Mouse (Mus musculus): ENCODE data around the gene Naa10. TPM values are rescaled to one million over a fixed set of nuclear protein-coding genes. Genes with fewer than 3 reads are reported as not detected.

Gene Naa10
- polyA plus RNA-seq, 1 experiment from 2014 or later, result 84.8 TPM

DNA sequence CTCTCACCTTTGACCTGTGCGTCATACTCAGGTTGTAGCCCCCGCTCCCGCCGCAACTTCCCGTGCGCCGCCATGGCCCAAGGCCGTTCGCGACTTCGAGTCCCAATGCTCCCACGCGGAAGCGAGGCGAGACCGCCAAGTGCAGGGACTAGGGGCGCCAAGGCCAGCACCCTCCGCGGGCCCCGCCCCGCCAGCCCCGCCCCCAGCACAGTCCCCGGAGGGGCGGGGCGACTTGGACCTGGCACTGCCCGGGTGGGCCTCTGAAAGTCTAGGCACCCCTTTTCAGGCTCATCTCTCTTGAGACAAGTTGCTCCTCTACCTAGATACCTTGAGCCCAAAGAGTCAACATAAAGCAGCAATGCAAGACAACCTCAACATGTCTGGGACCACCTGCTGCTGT lies 10.6 kb downstream of the Naa10 start:
- Histone ChIP-seq H3K4me3 (no peak overlapping the region), H3K9ac (no peak overlapping the region), H3K4me1 (peaks cover 2% of the 10 kb centered on the region; the same call in 1 of the 2 replicates), H3K27me3 (replicated peaks) (no peaks in the 10 kb centered on the region), H3K36me3 (replicated peaks) (no peaks in the 10 kb centered on the region), H3K4me2 (0 out of 2 replicates have a peak overlapping the region, but pooled peaks have one; percentile 26), H3K9me3 (no peaks in the 10 kb centered on the region), H3K27ac (no peak overlapping the region)
- 31% methylated on average over 26 of the region's 26 CpGs for WGBS
- ATAC-seq (replicated peaks), result no peak

DNA sequence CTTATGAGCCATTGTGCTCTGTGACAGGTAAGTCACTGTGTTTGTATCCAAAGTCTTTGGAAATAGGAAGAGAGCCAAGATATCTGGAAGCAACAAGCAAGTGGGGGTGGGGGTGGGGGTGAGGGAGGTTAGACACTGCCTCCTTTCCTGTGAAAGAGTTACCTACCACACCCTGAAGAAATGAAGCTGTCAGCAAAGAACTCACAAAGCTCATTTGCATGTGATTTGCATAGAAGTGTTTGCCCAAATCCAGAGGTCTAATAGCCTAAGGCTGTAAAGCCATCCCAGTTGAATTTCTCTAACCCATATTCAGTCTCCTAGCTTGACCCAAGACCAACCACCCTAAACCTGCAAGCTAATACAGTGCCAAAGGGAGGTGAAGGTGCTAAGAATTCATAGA lies 11.3 kb downstream of the Naa10 start:
- Histone ChIP-seq H3K4me1 (peaks cover 2% of the 10 kb centered on the region; the same call in 1 of the 2 replicates), H3K4me3 (no peak overlapping the region)

DNA sequence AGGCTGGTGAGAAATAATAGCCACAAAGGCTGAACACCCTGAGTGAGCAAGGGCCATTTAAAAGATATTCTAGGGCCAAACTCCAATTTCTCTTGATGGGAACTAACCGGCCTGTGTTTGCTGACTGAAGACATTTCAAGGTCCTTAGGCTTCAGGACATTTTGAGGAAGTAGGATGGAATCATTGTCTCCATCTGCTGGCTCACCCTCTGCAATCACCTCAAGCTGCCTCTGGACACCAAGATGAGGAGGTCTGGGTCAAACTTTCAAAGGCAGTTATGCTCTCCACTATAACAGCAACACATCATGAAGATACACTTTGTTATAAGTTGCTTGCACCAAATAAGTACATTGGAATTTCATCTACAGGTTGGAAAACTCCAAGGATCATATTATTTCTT lies 11.7 kb downstream of the Naa10 start:
- ATAC-seq (replicated peaks), result no peak
- WGBS, result 91% methylated on average over 1 of the region's 1 CpGs

More for the DNA sequence above, 11.3 kb downstream of the Naa10 start:
- H3K9me3 ChIP-seq, result no peaks in the 10 kb centered on the region
- no peak overlapping the region for H3K9ac ChIP-seq
- H3K27me3 ChIP-seq (replicated peaks), result no peaks in the 10 kb centered on the region
- ATAC-seq (replicated peaks), result no peak
- no peak overlapping the region for H3K27ac ChIP-seq
- no peaks in the 10 kb centered on the region for H3K36me3 ChIP-seq (replicated peaks)
- H3K4me2 ChIP-seq, result no peak overlapping the region

DNA sequence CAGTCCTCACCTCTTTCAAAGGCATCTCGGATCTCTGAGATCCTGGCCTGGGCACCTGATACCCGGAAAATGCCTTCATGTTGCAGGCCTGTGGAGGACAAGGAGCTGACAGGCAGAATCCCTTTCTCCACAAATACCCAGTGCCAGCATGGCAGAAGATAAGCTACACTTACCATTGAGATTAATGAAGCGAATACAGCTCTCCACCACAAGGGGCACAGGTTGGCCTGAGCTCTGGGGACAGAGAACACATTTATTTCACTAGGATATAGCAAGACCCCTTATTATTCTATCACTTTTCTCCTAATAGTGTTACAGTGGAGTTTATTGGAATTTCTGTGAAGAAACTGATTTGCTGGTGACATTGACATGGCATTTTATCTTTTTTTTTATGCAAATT lies 23.8 kb downstream of the Naa10 start:
- Histone ChIP-seq H3K4me1 (no peaks in the 10 kb centered on the region), H3K9ac (no peak overlapping the region)
- 70% methylated on average over 3 of the region's 3 CpGs for WGBS

More for the DNA sequence above, 11.7 kb downstream of the Naa10 start:
- no peaks in the 10 kb centered on the region for H3K9me3 ChIP-seq
- no peak overlapping the region for H3K9ac ChIP-seq
- H3K36me3 ChIP-seq (replicated peaks), result no peaks in the 10 kb centered on the region
- no peaks in the 10 kb centered on the region for H3K27me3 ChIP-seq (replicated peaks)
- H3K4me2 ChIP-seq, result no peak overlapping the region
- H3K4me3 ChIP-seq, result no peak overlapping the region
- H3K4me1 ChIP-seq, result peaks cover 2% of the 10 kb centered on the region; the same call in 1 of the 2 replicates
- no peak overlapping the region for H3K27ac ChIP-seq

DNA sequence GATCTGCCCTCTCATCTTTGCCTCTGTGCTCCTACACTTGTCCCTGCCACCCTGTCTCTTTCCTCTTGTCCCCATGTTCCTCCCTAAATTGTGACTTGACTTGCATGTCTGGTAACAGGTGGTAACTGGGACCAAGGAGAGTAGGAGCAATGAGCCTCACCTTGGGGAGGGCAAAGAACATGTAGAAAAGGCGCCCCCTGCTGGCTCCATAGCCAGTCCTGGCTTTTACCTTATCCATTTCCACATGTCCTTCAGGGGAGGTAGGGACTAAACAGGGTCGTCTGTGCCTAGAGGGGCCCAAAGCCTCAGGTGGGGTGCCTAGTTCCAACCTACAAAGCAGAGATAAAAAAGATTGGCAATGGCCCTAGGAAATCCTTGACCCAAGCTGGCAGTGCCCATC lies 26.0 kb downstream of the Naa10 start, which contains the start of gene L1cam:
Gene L1cam (minus strand): TSS at position 387 of the 400 bp plus-strand sequence.
- no peak within 1 kb of the TSS for H3K9ac ChIP-seq
- H3K27me3 ChIP-seq (replicated peaks), result no peaks in the 10 kb centered on the region
- H3K4me2 ChIP-seq, result no peak within 1 kb of the TSS
- no peak within 1 kb of the TSS for H3K4me3 ChIP-seq
- no peaks in the 10 kb centered on the region for H3K9me3 ChIP-seq
- no peaks in the 10 kb centered on the region for H3K36me3 ChIP-seq (replicated peaks)
- no peak for ATAC-seq (replicated peaks)
- no peaks in the 10 kb centered on the region for H3K4me1 ChIP-seq
- WGBS, result 14% methylated on average over 2 of the region's 2 CpGs
- no peak within 1 kb of the TSS for H3K27ac ChIP-seq

More for the DNA sequence above, 23.8 kb downstream of the Naa10 start:
- Histone ChIP-seq H3K9me3 (no peaks in the 10 kb centered on the region), H3K4me2 (no peak overlapping the region), H3K27ac (no peak overlapping the region), H3K36me3 (replicated peaks) (no peaks in the 10 kb centered on the region), H3K4me3 (no peak overlapping the region), H3K27me3 (replicated peaks) (no peaks in the 10 kb centered on the region)
- no peak for ATAC-seq (replicated peaks)

DNA sequence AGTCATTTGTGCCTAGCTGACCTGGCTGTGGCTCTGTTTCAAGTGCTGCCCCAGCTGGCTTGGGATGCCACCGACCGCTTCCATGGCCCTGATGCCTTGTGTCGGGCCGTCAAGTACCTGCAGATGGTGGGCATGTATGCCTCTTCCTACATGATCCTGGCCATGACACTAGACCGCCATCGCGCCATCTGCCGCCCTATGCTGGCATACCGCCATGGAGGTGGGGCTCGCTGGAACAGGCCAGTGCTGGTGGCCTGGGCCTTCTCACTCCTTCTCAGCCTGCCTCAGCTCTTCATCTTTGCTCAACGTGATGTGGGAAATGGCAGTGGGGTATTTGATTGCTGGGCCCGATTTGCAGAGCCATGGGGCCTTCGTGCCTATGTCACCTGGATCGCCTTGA lies 28.9 kb downstream of the Naa10 start:
- 93% methylated on average over 14 of the region's 14 CpGs for WGBS

DNA sequence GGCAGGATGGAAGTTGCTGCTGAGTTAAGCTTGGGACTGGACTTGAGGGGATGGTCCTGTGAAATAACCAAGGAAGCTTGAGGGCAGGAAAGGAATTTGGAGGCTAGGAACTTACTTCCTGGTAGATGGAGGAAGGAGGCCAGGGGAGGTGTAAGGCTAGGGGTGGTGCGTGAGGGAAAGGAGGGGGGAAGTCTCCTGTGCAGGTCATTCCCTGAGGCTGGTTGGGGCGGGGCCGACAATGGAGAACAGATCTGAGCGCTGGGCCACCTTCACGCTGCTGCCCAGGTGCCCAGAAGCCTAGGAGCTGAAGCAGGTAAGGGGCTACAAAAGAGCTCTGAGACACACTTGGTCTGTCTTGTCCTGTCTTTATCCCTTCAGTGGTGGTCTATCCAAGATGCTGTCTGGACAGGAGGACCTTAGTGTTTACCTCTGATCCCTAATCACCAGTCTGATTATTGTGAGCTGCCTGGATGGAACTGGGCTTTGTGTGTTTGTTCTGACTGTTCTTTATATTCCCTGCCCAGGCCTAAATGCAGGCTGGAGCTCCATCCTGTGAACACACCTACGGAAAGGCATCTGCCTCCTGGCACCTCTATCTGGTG lies 30.1 kb downstream of the Naa10 start, which contains the start of gene Avpr2:
Gene Avpr2 (plus strand): TSS at position 552 of the 602 bp plus-strand sequence.
- Histone ChIP-seq H3K27me3 (replicated peaks) (no peaks in the 10 kb centered on the region), H3K9me3 (no peaks in the 10 kb centered on the region)

More for the DNA sequence above, 28.9 kb downstream of the Naa10 start:
- Histone ChIP-seq H3K36me3 (replicated peaks) (no peaks in the 10 kb centered on the region), H3K4me3 (no peak overlapping the region), H3K9ac (no peak overlapping the region), H3K27ac (no peak overlapping the region), H3K4me2 (no peak overlapping the region), H3K27me3 (replicated peaks) (no peaks in the 10 kb centered on the region), H3K4me1 (no peaks in the 10 kb centered on the region), H3K9me3 (no peaks in the 10 kb centered on the region)
- ATAC-seq (replicated peaks), result no peak

DNA sequence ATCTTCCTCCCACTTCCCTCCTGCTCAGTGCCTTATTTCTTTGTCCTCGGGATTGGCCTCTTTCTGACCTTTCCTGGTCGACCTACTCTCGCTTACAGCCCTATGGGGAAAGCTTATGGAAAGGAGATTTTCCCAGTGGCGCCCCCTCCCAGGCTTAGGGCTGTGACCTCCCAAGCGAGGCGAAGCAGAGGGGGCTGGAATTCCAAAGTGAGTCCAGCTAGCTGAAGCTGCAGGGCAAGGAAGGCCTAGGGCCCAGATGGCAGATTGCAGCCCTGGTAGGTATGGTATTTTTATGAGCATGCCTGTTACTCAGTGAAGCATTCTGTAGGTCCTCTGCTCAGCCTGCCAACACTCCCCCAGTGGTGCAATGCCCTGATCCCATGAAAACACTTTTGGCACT lies 40.3 kb downstream of the Naa10 start:
- peak; percentile 18 for ATAC-seq (replicated peaks)

More for the DNA sequence above, 30.1 kb downstream of the Naa10 start, which contains the start of gene Avpr2:
- Histone ChIP-seq H3K4me2 (no peak within 1 kb of the TSS), H3K4me3 (no peak within 1 kb of the TSS), H3K4me1 (no peaks in the 10 kb centered on the region), H3K36me3 (replicated peaks) (no peaks in the 10 kb centered on the region), H3K9ac (no peak within 1 kb of the TSS), H3K27ac (no peak within 1 kb of the TSS)
- ATAC-seq (replicated peaks), result no peak
- 87% methylated on average over 6 of the region's 6 CpGs for WGBS

DNA sequence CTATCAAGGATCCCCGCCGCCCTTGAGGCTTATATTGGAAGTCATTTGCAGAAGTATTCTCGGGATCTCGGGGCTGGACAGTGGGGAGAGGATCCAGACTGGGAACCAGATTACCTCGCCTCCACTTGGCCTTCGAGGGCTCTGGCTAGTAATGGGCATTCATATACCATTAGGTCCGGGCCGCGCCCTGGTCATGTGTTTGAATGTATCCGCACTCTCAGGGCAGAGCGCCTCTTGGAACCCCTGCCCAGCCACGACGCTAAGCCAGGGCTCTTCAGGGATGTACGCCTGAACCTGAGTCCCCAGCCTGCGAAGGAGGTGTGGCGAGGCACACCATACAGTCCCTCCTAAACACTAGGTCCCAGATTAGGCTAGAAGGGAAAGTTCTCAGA lies 40.7 kb downstream of the Naa10 start:
- peaks cover 25% of the 10 kb centered on the region for H3K4me1 ChIP-seq
- no peaks in the 10 kb centered on the region for H3K9me3 ChIP-seq
- 24% methylated on average over 16 of the region's 16 CpGs for WGBS
- no peaks in the 10 kb centered on the region for H3K36me3 ChIP-seq (replicated peaks)
- H3K9ac ChIP-seq, result peak overlapping the region; percentile 68
- no peaks in the 10 kb centered on the region for H3K27me3 ChIP-seq (replicated peaks)
- H3K27ac ChIP-seq, result peak overlapping the region; percentile 81
- peak overlapping the region; percentile 57 for H3K4me2 ChIP-seq
- ATAC-seq (replicated peaks), result peak; percentile 59
- H3K4me3 ChIP-seq, result peak overlapping the region; percentile 60

More for the DNA sequence above, 40.3 kb downstream of the Naa10 start:
- Histone ChIP-seq H3K4me3 (peak overlapping the region; percentile 60), H3K4me2 (peak overlapping the region; percentile 57), H3K36me3 (replicated peaks) (no peaks in the 10 kb centered on the region), H3K4me1 (peaks cover 22% of the 10 kb centered on the region), H3K9ac (no peak overlapping the region; the same call in 1 of the 2 replicates), H3K27me3 (replicated peaks) (no peaks in the 10 kb centered on the region), H3K27ac (peak overlapping the region; percentile 81), H3K9me3 (no peaks in the 10 kb centered on the region)
- 20% methylated on average over 6 of the region's 6 CpGs for WGBS

DNA sequence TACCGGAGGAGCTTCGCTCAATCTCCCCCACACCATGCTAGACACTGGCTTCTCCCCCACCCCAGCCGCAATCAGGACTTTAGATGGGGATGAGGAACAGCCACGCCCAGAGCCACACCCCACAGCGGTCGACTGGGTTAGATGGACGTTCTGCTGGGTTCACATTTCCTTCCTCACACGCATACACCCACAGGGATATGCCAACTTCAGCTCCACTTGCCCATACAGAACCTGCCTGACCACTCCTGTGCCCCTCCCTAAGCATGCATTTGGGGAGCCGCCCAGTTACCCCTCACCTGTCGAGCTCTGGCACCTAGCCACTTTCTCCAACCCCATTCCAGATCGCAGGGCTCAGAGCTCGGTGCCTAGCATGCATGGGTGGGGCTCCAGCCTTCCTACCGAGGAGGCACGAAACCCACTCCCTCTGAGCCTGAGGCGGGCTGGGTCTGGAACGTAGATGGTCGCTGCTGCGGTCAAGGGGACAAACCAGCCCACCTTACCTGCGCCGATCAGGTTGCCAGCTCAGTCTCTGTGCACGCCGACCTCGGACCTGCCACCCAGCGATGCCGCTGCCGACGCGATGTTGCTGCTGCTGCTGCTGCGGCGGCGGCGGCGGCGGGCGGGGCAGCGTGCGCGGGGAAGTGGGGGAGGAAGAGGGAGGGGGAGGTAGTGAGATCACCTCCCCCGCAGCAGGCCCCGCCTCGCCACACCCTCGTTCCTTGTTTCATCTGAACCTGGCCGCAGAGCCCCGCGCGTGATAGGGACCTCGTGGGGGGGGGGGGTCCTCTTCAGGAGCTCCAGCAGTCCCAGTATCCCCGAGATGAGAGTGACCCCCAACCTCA lies 41.3 kb downstream of the Naa10 start:
- H3K4me3 ChIP-seq, result peak overlapping the region; percentile 60
- 29% methylated on average over 28 of the region's 48 CpGs for WGBS
- peak overlapping the region; percentile 68 for H3K9ac ChIP-seq
- peak overlapping the region; percentile 57 for H3K4me2 ChIP-seq
- H3K27me3 ChIP-seq (replicated peaks), result no peaks in the 10 kb centered on the region
- peak; percentile 72 for ATAC-seq (replicated peaks)
- H3K4me1 ChIP-seq, result peaks cover 30% of the 10 kb centered on the region
- no peaks in the 10 kb centered on the region for H3K9me3 ChIP-seq
- H3K27ac ChIP-seq, result peak overlapping the region; percentile 81
- H3K36me3 ChIP-seq (replicated peaks), result no peaks in the 10 kb centered on the region

DNA sequence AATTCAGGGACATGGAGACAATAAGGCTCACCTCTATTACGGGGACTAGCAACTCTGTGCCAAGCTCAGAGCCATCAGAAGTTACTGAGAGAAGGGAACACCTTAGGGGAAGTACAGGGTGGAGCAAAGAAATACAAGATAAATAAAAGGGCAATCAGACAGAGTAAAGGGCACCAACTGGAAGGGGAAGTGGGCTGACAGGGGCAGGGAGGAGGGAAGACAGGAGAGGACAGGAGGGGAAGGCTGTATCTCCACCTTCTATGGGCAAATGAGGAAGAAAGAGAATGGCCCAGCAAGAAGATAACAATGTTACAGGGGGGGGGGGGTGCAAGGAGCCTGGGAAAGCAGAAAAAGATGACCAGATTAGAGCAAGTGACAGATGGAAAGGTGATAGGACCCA lies 44.7 kb downstream of the Naa10 start:
- no peaks in the 10 kb centered on the region for H3K9me3 ChIP-seq
- peaks cover 32% of the 10 kb centered on the region for H3K4me1 ChIP-seq
- ATAC-seq (replicated peaks), result no peak
- H3K4me3 ChIP-seq, result no peak overlapping the region
- no peaks in the 10 kb centered on the region for H3K36me3 ChIP-seq (replicated peaks)
- H3K9ac ChIP-seq, result no peak overlapping the region
- 94% methylated on average over 1 of the region's 1 CpGs for WGBS
- no peaks in the 10 kb centered on the region for H3K27me3 ChIP-seq (replicated peaks)
- H3K4me2 ChIP-seq, result peak overlapping the region; percentile 38
- no peak overlapping the region for H3K27ac ChIP-seq

DNA sequence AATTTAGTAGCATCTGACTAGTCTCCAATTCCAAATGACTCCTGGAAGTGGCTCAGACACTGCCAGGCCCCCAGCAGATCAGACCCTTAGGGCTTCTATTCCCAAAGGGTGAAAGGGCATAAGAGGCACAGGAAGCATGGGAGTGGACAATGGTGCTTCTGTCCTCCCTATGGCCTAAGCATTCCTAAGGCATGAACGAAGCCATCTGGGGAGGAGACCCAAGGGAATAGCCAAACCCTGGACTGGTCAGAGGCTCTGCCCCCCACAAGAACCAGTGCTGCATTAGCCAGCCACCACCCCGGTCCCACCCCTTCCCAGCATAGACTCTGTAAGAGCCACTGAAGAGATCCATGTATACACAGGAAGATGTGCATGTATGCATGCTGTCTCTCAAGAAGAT lies 45.9 kb downstream of the Naa10 start:
- H3K9ac ChIP-seq, result no peak overlapping the region
- no peaks in the 10 kb centered on the region for H3K9me3 ChIP-seq
- H3K4me1 ChIP-seq, result peaks cover 33% of the 10 kb centered on the region
- ATAC-seq (replicated peaks), result no peak
- H3K27ac ChIP-seq, result no peak overlapping the region
- no peaks in the 10 kb centered on the region for H3K27me3 ChIP-seq (replicated peaks)
- H3K36me3 ChIP-seq (replicated peaks), result no peaks in the 10 kb centered on the region
- H3K4me3 ChIP-seq, result 0 out of 2 replicates have a peak overlapping the region, but pooled peaks have one; percentile 1
- 67% methylated on average over 2 of the region's 2 CpGs for WGBS
- peak overlapping the region; percentile 38 for H3K4me2 ChIP-seq

Measured in midbrain, embryonic 15.5 days (tissue).